Mouse (Mus musculus): ENCODE measurements around the gene Dmac2. TPM values are rescaled to one million over a fixed set of nuclear protein-coding genes. Genes with fewer than 3 reads are reported as not detected.

Gene Dmac2
- polyA plus RNA-seq, 1 experiment from 2014 or later = 33.5 TPM

GRCm38 (mm10) chr7:25615706-25616011 is 3.6 kb upstream of the Dmac2 start, which contains the start of gene Erich4:
Gene Erich4 (minus strand): TSS chr7:25615892.
- Histone ChIP-seq H3K4me2 (no peak within 1 kb of the TSS), H3K4me3 (ENCODE audit: low read depth, low read length) (no peak within 1 kb of the TSS), H3K4me1 (ENCODE audit: insufficient read depth) (no peaks in the 10 kb centered on the region), H3K9ac (no peak within 1 kb of the TSS), H3K36me3 (ENCODE audit: insufficient read depth) (no peaks in the 10 kb centered on the region), H3K27me3 (ENCODE audit: insufficient read depth, low read length) (peaks cover 2% of the 10 kb centered on the region; the same call in 1 of the 2 replicates), H3K27ac (ENCODE audit: low read depth) (no peak within 1 kb of the TSS), H3K9me3 (ENCODE audit: low read depth, low read length) (no peaks in the 10 kb centered on the region)
- 78% methylated on average over 5 of the region's 5 CpGs for WGBS
- DNase-seq (no peak), ATAC-seq (ENCODE audit: insufficient read depth) (no peak)
- TF ChIP-seq CTCF (IDR thresholded peaks at IDR 0.05; ENCODE audit: low read depth) = no peak

- Histone ChIP-seq H3K9ac (no peak overlapping the region), H3K9me3 (ENCODE audit: low read depth, low read length) (no peaks in the 10 kb centered on the region), H3K27ac (ENCODE audit: low read depth) (no peak overlapping the region), H3K27me3 (ENCODE audit: insufficient read depth, low read length) (peaks cover 2% of the 10 kb centered on the region; the same call in 1 of the 2 replicates), H3K4me2 (no peak overlapping the region), H3K36me3 (ENCODE audit: insufficient read depth) (peaks cover 12% of the 10 kb centered on the region), H3K4me1 (ENCODE audit: insufficient read depth) (no peaks in the 10 kb centered on the region), H3K4me3 (ENCODE audit: low read depth, low read length) (no peak overlapping the region)
- ATAC-seq (ENCODE audit: insufficient read depth) (no peak), DNase-seq (no peak)
- 81% methylated on average over 10 of the region's 10 CpGs for WGBS
- TF ChIP-seq CTCF (IDR thresholded peaks at IDR 0.05; ENCODE audit: low read depth) = no peak
Measured at GRCm38 (mm10) chr7:25617376-25618160, 1.6 kb upstream of the Dmac2 start.

GRCm38 (mm10) chr7:25619722-25619991 is 443 bp downstream of the Dmac2 start:
- peak overlapping the region; percentile 55 for H3K9ac ChIP-seq
- H3K36me3 ChIP-seq (ENCODE audit: insufficient read depth) = peaks cover 28% of the 10 kb centered on the region
- no peaks in the 10 kb centered on the region for H3K9me3 ChIP-seq (ENCODE audit: low read depth, low read length)
- ATAC-seq (ENCODE audit: insufficient read depth) (no peak), DNase-seq (no peak)
- WGBS = 14% methylated on average over 5 of the region's 5 CpGs
- H3K4me3 ChIP-seq (ENCODE audit: low read depth, low read length) = peak overlapping the region; percentile 57
- peak overlapping the region; percentile 69 for H3K4me2 ChIP-seq
- peaks cover 2% of the 10 kb centered on the region; the same call in 1 of the 2 replicates for H3K27me3 ChIP-seq (ENCODE audit: insufficient read depth, low read length)
- no peak for TF ChIP-seq CTCF (IDR thresholded peaks at IDR 0.05; ENCODE audit: low read depth)
- H3K4me1 ChIP-seq (ENCODE audit: insufficient read depth) = no peaks in the 10 kb centered on the region
- no peak overlapping the region for H3K27ac ChIP-seq (ENCODE audit: low read depth)

- whole genome bisulfite sequencing = 92% methylated on average over 5 of the region's 5 CpGs
- Histone ChIP-seq H3K27ac (ENCODE audit: low read depth) (no peak overlapping the region), H3K36me3 (ENCODE audit: insufficient read depth) (peaks cover 32% of the 10 kb centered on the region), H3K9ac (0 out of 2 replicates have a peak overlapping the region, but pooled peaks have one; percentile 55), H3K9me3 (ENCODE audit: low read depth, low read length) (no peaks in the 10 kb centered on the region), H3K27me3 (ENCODE audit: insufficient read depth, low read length) (peaks cover 2% of the 10 kb centered on the region; the same call in 1 of the 2 replicates), H3K4me3 (ENCODE audit: low read depth, low read length) (peak overlapping the region; percentile 57), H3K4me1 (ENCODE audit: insufficient read depth) (no peaks in the 10 kb centered on the region), H3K4me2 (peak overlapping the region; percentile 69)
- no peak for TF ChIP-seq CTCF (IDR thresholded peaks at IDR 0.05; ENCODE audit: low read depth)
- ATAC-seq (ENCODE audit: insufficient read depth) = no peak
- DNase-seq = no peak
Measured at GRCm38 (mm10) chr7:25620101-25620500, 887 bp downstream of the Dmac2 start.

- WGBS = 91% methylated on average over 11 of the region's 11 CpGs
- H3K4me2 ChIP-seq = no peak overlapping the region
- no peaks in the 10 kb centered on the region for H3K4me1 ChIP-seq (ENCODE audit: insufficient read depth)
- peaks cover 36% of the 10 kb centered on the region for H3K36me3 ChIP-seq (ENCODE audit: insufficient read depth)
- H3K9me3 ChIP-seq (ENCODE audit: low read depth, low read length) = no peaks in the 10 kb centered on the region
- no peak overlapping the region for H3K4me3 ChIP-seq (ENCODE audit: low read depth, low read length)
- no peak for TF ChIP-seq CTCF (IDR thresholded peaks at IDR 0.05; ENCODE audit: low read depth)
- no peak overlapping the region for H3K27ac ChIP-seq (ENCODE audit: low read depth)
- H3K9ac ChIP-seq = no peak overlapping the region
- DNase-seq = no peak
- H3K27me3 ChIP-seq (ENCODE audit: insufficient read depth, low read length) = no peaks in the 10 kb centered on the region
- no peak for ATAC-seq (ENCODE audit: insufficient read depth)
Measured at GRCm38 (mm10) chr7:25620751-25621150, 1.5 kb downstream of the Dmac2 start.

- no peak overlapping the region for H3K4me2 ChIP-seq
- H3K4me3 ChIP-seq (ENCODE audit: low read depth, low read length) = no peak overlapping the region
- no peak for TF ChIP-seq CTCF (IDR thresholded peaks at IDR 0.05; ENCODE audit: low read depth)
- no peaks in the 10 kb centered on the region for H3K9me3 ChIP-seq (ENCODE audit: low read depth, low read length)
- peaks cover 36% of the 10 kb centered on the region for H3K36me3 ChIP-seq (ENCODE audit: insufficient read depth)
- DNase-seq (no peak), ATAC-seq (ENCODE audit: insufficient read depth) (no peak)
- peaks cover 12% of the 10 kb centered on the region; the same call in 1 of the 2 replicates for H3K4me1 ChIP-seq (ENCODE audit: insufficient read depth)
- 87% methylated on average over 11 of the region's 11 CpGs for WGBS
- H3K27ac ChIP-seq (ENCODE audit: low read depth) = no peak overlapping the region
- no peak overlapping the region for H3K9ac ChIP-seq
- H3K27me3 ChIP-seq (ENCODE audit: insufficient read depth, low read length) = no peaks in the 10 kb centered on the region
Measured at GRCm38 (mm10) chr7:25623857-25624370, 4.7 kb downstream of the Dmac2 start.

GRCm38 (mm10) chr7:25624851-25625250 is 5.6 kb downstream of the Dmac2 start:
- Histone ChIP-seq H3K27ac (ENCODE audit: low read depth) (0 out of 2 replicates have a peak overlapping the region, but pooled peaks have one; percentile 26), H3K27me3 (ENCODE audit: insufficient read depth, low read length) (no peaks in the 10 kb centered on the region), H3K4me2 (no peak overlapping the region), H3K4me3 (ENCODE audit: low read depth, low read length) (no peak overlapping the region), H3K9me3 (ENCODE audit: low read depth, low read length) (no peaks in the 10 kb centered on the region), H3K4me1 (ENCODE audit: insufficient read depth) (peaks cover 12% of the 10 kb centered on the region; the same call in 1 of the 2 replicates), H3K36me3 (ENCODE audit: insufficient read depth) (peaks cover 38% of the 10 kb centered on the region), H3K9ac (no peak overlapping the region)
- ATAC-seq (ENCODE audit: insufficient read depth) (peak; percentile 8; the same call in 1 of the 2 replicates), DNase-seq (peak; percentile 48)
- TF ChIP-seq CTCF (IDR thresholded peaks at IDR 0.05; ENCODE audit: low read depth) = no peak
- 50% methylated on average over 5 of the region's 5 CpGs for WGBS

Measured in lung, embryonic 14.5 days (tissue).